Mouse (Mus musculus): Measurements from ENCODE around the gene Lrba. TPM values are rescaled to one million over a fixed set of nuclear protein-coding genes. Genes with fewer than 3 reads are reported as not detected.
A peak's percentile ranks its signal among the peaks of the same experiment; 100 is the strongest.

The Lrba gene
- polyA plus RNA-seq, 1 experiment: 5.4 TPM

GRCm38 (mm10) chr3:86806834-86807233 is 582.4 kb downstream of the Lrba start:
- no peaks in the 10 kb centered on the region for H3K36me3 ChIP-seq (ENCODE audit: control insufficient read depth, insufficient read depth, low read length)
- H3K27me3 ChIP-seq (ENCODE audit: control insufficient read depth, insufficient read depth, low read length): no peaks in the 10 kb centered on the region
- no peak overlapping the region for H3K27ac ChIP-seq (ENCODE audit: control insufficient read depth, insufficient read depth, low read depth, low read length)
- H3K4me3 ChIP-seq (ENCODE audit: control insufficient read depth, low read depth, low read length): no peak overlapping the region
- TF ChIP-seq POLR2A (IDR thresholded peaks at IDR 0.05; ENCODE audit: control insufficient read depth, low read depth, low read length): no peak
- TF ChIP-seq CTCF (IDR thresholded peaks at IDR 0.05; ENCODE audit: control insufficient read depth, insufficient read depth, insufficient replicate concordance, low read depth, low read length): no peak
- no peaks in the 10 kb centered on the region for H3K4me1 ChIP-seq (ENCODE audit: control insufficient read depth, insufficient read depth, low read length)

DNA sequence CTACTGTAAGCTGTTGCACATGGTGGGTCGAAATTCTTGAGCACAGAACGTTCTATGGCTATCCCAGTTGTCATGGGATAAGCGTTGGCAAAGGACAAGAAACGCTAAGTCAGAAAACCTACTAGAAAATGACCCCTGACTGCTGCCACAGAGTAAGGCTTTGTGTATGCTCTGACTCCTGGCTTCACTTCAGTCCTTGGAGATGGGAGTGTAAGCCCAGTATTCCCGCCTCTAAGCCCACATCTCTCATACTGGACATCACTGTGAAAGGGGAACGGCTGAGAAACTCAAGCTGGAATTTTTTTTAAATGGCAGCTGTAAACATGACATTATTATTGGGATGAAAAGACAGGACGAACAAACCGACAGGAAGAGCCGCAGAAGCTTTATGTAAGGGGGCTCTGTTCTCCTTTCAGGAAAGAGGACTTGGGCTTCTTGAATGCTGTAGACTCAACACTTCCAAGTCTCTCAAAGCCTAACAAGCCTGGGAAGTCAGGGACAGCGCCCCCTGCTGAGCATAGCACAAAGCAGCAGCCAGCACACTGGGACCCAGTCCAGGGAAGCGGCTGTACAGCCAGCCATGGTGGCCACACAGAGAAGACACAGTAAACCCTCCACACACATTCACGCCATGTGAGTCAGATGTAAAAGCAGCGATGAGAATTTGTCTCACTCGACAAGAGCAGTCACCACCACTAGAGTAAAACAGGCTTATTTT is 583.4 kb downstream of the Lrba start:
- TF ChIP-seq CTCF (IDR thresholded peaks at IDR 0.05; ENCODE audit: control insufficient read depth, insufficient read depth, insufficient replicate concordance, low read depth, low read length): peak; percentile 76
- no peak for TF ChIP-seq POLR2A (IDR thresholded peaks at IDR 0.05; ENCODE audit: control insufficient read depth, low read depth, low read length)
- no peaks in the 10 kb centered on the region for H3K4me1 ChIP-seq (ENCODE audit: control insufficient read depth, insufficient read depth, low read length)
- no peak overlapping the region for H3K27ac ChIP-seq (ENCODE audit: control insufficient read depth, insufficient read depth, low read depth, low read length)
- no peak overlapping the region for H3K4me3 ChIP-seq (ENCODE audit: control insufficient read depth, low read depth, low read length)
- no peaks in the 10 kb centered on the region for H3K36me3 ChIP-seq (ENCODE audit: control insufficient read depth, insufficient read depth, low read length)
- H3K27me3 ChIP-seq (ENCODE audit: control insufficient read depth, insufficient read depth, low read length): no peaks in the 10 kb centered on the region

GRCm38 (mm10) chr3:86809199-86809598 is 584.7 kb downstream of the Lrba start:
- Histone ChIP-seq H3K27me3 (ENCODE audit: control insufficient read depth, insufficient read depth, low read length) (no peaks in the 10 kb centered on the region), H3K4me3 (ENCODE audit: control insufficient read depth, low read depth, low read length) (no peak overlapping the region), H3K27ac (ENCODE audit: control insufficient read depth, insufficient read depth, low read depth, low read length) (no peak overlapping the region), H3K4me1 (ENCODE audit: control insufficient read depth, insufficient read depth, low read length) (no peaks in the 10 kb centered on the region), H3K36me3 (ENCODE audit: control insufficient read depth, insufficient read depth, low read length) (no peaks in the 10 kb centered on the region)
- TF ChIP-seq POLR2A (IDR thresholded peaks at IDR 0.05; ENCODE audit: control insufficient read depth, low read depth, low read length) (no peak), CTCF (IDR thresholded peaks at IDR 0.05; ENCODE audit: control insufficient read depth, insufficient read depth, insufficient replicate concordance, low read depth, low read length) (no peak)

- TF ChIP-seq POLR2A (IDR thresholded peaks at IDR 0.05; ENCODE audit: control insufficient read depth, low read depth, low read length) (no peak), CTCF (IDR thresholded peaks at IDR 0.05; ENCODE audit: control insufficient read depth, insufficient read depth, insufficient replicate concordance, low read depth, low read length) (no peak)
- H3K27ac ChIP-seq (ENCODE audit: control insufficient read depth, insufficient read depth, low read depth, low read length): no peak overlapping the region
- H3K4me1 ChIP-seq (ENCODE audit: control insufficient read depth, insufficient read depth, low read length): no peaks in the 10 kb centered on the region
Observed at GRCm38 (mm10) chr3:86809646-86810045, 585.2 kb downstream of the Lrba start.

GRCm38 (mm10) chr3:86810908-86811307 is 586.4 kb downstream of the Lrba start:
- H3K36me3 ChIP-seq (ENCODE audit: control insufficient read depth, insufficient read depth, low read length): no peaks in the 10 kb centered on the region
- no peaks in the 10 kb centered on the region for H3K27me3 ChIP-seq (ENCODE audit: control insufficient read depth, insufficient read depth, low read length)
- no peaks in the 10 kb centered on the region for H3K4me1 ChIP-seq (ENCODE audit: control insufficient read depth, insufficient read depth, low read length)
- no peak overlapping the region for H3K27ac ChIP-seq (ENCODE audit: control insufficient read depth, insufficient read depth, low read depth, low read length)
- TF ChIP-seq POLR2A (IDR thresholded peaks at IDR 0.05; ENCODE audit: control insufficient read depth, low read depth, low read length) (no peak), CTCF (IDR thresholded peaks at IDR 0.05; ENCODE audit: control insufficient read depth, insufficient read depth, insufficient replicate concordance, low read depth, low read length) (no peak)
- H3K4me3 ChIP-seq (ENCODE audit: control insufficient read depth, low read depth, low read length): no peak overlapping the region

More at GRCm38 (mm10) chr3:86809646-86810045, 585.2 kb downstream of the Lrba start:
- no peaks in the 10 kb centered on the region for H3K27me3 ChIP-seq (ENCODE audit: control insufficient read depth, insufficient read depth, low read length)
- H3K36me3 ChIP-seq (ENCODE audit: control insufficient read depth, insufficient read depth, low read length): no peaks in the 10 kb centered on the region
- H3K4me3 ChIP-seq (ENCODE audit: control insufficient read depth, low read depth, low read length): no peak overlapping the region

- H3K27ac ChIP-seq (ENCODE audit: control insufficient read depth, insufficient read depth, low read depth, low read length): no peak overlapping the region
- H3K4me1 ChIP-seq (ENCODE audit: control insufficient read depth, insufficient read depth, low read length): no peaks in the 10 kb centered on the region
- no peak overlapping the region for H3K4me3 ChIP-seq (ENCODE audit: control insufficient read depth, low read depth, low read length)
- H3K27me3 ChIP-seq (ENCODE audit: control insufficient read depth, insufficient read depth, low read length): no peaks in the 10 kb centered on the region
- TF ChIP-seq POLR2A (IDR thresholded peaks at IDR 0.05; ENCODE audit: control insufficient read depth, low read depth, low read length) (no peak), CTCF (IDR thresholded peaks at IDR 0.05; ENCODE audit: control insufficient read depth, insufficient read depth, insufficient replicate concordance, low read depth, low read length) (peak; percentile 84; the same call in 1 of the 2 replicates)
- no peaks in the 10 kb centered on the region for H3K36me3 ChIP-seq (ENCODE audit: control insufficient read depth, insufficient read depth, low read length)
Observed at GRCm38 (mm10) chr3:86812689-86813088, 588.2 kb downstream of the Lrba start.

DNA sequence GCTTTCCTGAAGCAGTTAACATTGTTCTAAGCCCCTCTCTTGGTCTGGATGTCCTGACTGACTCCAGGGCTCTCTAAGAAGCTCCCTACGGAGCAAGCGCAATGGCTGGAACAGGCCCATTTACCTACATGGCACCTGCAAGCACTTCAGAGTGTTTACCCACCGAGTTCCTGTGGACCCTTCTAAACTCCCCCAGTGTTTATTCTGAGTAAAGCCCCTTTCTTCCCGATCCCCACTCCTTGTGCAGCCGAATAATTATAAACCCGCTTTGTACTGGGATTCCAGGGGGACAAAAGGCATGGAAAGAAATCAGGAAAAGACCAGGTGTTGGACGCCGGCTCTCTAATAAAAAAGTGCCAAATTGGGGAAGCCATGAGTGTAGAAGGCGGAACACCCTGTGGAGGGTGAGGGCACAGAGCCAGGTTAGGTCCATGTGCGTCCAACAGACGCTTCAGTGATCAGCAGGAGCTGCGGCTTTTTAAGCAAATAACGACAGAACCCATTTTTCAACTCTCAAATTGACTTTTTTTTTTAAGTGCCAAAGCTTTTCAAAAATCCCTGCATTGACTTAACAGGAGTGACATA is 593.6 kb downstream of the Lrba start:
- Histone ChIP-seq H3K4me1 (ENCODE audit: control insufficient read depth, insufficient read depth, low read length) (no peaks in the 10 kb centered on the region), H3K4me3 (ENCODE audit: control insufficient read depth, low read depth, low read length) (no peak overlapping the region), H3K27me3 (ENCODE audit: control insufficient read depth, insufficient read depth, low read length) (no peaks in the 10 kb centered on the region), H3K36me3 (ENCODE audit: control insufficient read depth, insufficient read depth, low read length) (no peaks in the 10 kb centered on the region), H3K27ac (ENCODE audit: control insufficient read depth, insufficient read depth, low read depth, low read length) (no peak overlapping the region)
- TF ChIP-seq CTCF (IDR thresholded peaks at IDR 0.05; ENCODE audit: control insufficient read depth, insufficient read depth, insufficient replicate concordance, low read depth, low read length) (no peak), POLR2A (IDR thresholded peaks at IDR 0.05; ENCODE audit: control insufficient read depth, low read depth, low read length) (no peak)

All from testis, adult 2 months (tissue).